In genomic region chr3:101551457-101552230, GRCm38 (mm10) we compare ENCODE assay signal across 9 mouse cellular contexts. TPM values are rescaled to one million over a fixed set of nuclear protein-coding genes. Genes with fewer than 3 reads are reported as not detected.
A peak's percentile ranks its signal among the peaks of the same experiment; 100 is the strongest.
DNase-seq lines count a peak whose midpoint lies in the region; ATAC-seq and TF ChIP-seq lines count a peak whose summit lies in the region.
"Had no signal": no experiment of that assay in that cellular context is flagged by ENCODE, and none has a peak within 500 bp of the region (broad histone marks: within the 10 kb centered on the region; RNA-seq: fewer than 3 reads in every experiment).

No protein-coding gene starts in this region.

- TF ChIP-seq CTCF in lung, adult 2 months (IDR thresholded peaks at IDR 0.05; ENCODE audit: insufficient read depth, low read length), result no peak

- peak overlapping the region; percentile 82 for H3K27ac ChIP-seq in heart, embryonic 11.5 days (ENCODE audit: low read depth, low read length)

- no peaks in the 10 kb centered on the region for H3K9me3 ChIP-seq in heart, embryonic 11.5 days (replicated peaks; ENCODE audit: control insufficient read depth, low read length)

- 33% methylated on average over 24 of the region's 26 CpGs for WGBS in heart, embryonic 11.5 days (ENCODE audit: insufficient replicate concordance)
- WGBS in lung, adult 2 months, result 43% methylated on average over 26 of the region's 26 CpGs

- peak overlapping the region; percentile 60 for H3K9ac ChIP-seq in heart, embryonic 11.5 days (ENCODE audit: low read depth, low read length)

- H3K36me3 ChIP-seq in heart, embryonic 11.5 days (ENCODE audit: control insufficient read depth, insufficient read depth, low read length), result no peaks in the 10 kb centered on the region

- H3K4me1 ChIP-seq in heart, embryonic 11.5 days (ENCODE audit: control insufficient read depth, insufficient read depth, low read length), result peaks cover 32% of the 10 kb centered on the region
- H3K4me1 ChIP-seq in lung, adult 2 months (ENCODE audit: control insufficient read depth, insufficient read depth, low read length), result peaks cover 6% of the 10 kb centered on the region; the same call in 1 of the 2 replicates

- DNase-seq in frontal cortex, adult 2 months (ENCODE audit: extremely low spot score in 1 of 2, low spot score in 1 of 2), result peak; percentile 34 to 43
- no peak for DNase-seq in frontal cortex, postnatal 25 days (ENCODE audit: low spot score in 2 of 2)
- peak; percentile 94 for DNase-seq in c-Kit-positive CD71-positive TER-119-positive erythroid progenitor cells, embryonic 14.5 days (ENCODE audit: low spot score)
- peak; percentile 41 for DNase-seq in kidney, postnatal 10 days
- DNase-seq in lung, adult 2 months, result peak; percentile 50
- DNase-seq in retina, postnatal 1 day, result peak; percentile 94
- DNase-seq in thymus, postnatal 36 days, result no peak

- peak overlapping the region; percentile 56 for H3K4me2 ChIP-seq in heart, embryonic 11.5 days

- ATAC-seq in heart, embryonic 11.5 days (replicated peaks; ENCODE audit: insufficient number of reproducible peaks, low FRiP score, low TSS enrichment), result peak; percentile 91
- ATAC-seq: Patski had no signal

- 0 out of 2 replicates have a peak overlapping the region, but pooled peaks have one; percentile 10 for H3K4me3 ChIP-seq in heart, embryonic 11.5 days (ENCODE audit: low read depth, low read length)
- H3K4me3 ChIP-seq in lung, adult 2 months (replicated peaks; ENCODE audit: extremely low read depth, low read depth, low read length), result no peak overlapping the region

- no peak for TF ChIP-seq POLR2A in lung, adult 2 months (IDR thresholded peaks at IDR 0.05; ENCODE audit: borderline replicate concordance, extremely low read depth, low read depth, low read length)

- no peaks in the 10 kb centered on the region for H3K27me3 ChIP-seq in heart, embryonic 11.5 days (ENCODE audit: control insufficient read depth, insufficient read depth, low read length)
- H3K27me3 ChIP-seq: Patski had no signal

RNA-seq across cellular contexts. Expression of gene Atp1a1, which starts 52.8 kb away (rescaled TPM):
- polyA plus RNA-seq in frontal cortex, adult 2 months (2012; rRNA removed), result 503 and 558 TPM in 2 replicates
- 404 and 434 TPM in 2 replicates for polyA plus RNA-seq in heart, embryonic 11.5 days (2014; fragmentation: Nextera tagmentation; extraction: Ambion mirVana)
- 267 and 269 TPM in 2 replicates for polyA plus RNA-seq in lung, adult 2 months (2012; rRNA removed)

Comparison
In these comparisons a context has a peak if more than half of its experiments do, and no peak if none do; other contexts are left out.
1. DNase-seq: peak in frontal cortex, adult 2 months (2 of 2), c-Kit-positive CD71-positive TER-119-positive erythroid progenitor cells, embryonic 14.5 days (single experiment), kidney, postnatal 10 days (single experiment), lung, adult 2 months (single experiment) and retina, postnatal 1 day (single experiment); none in frontal cortex, postnatal 25 days (0 of 2) and thymus, postnatal 36 days (0 of 2).